Mouse (Mus musculus) ES-Bruce4 (cell line): Measurements from ENCODE around the gene 4930453N24Rik.

Experiments used
- CTCF ChIP-seq: IDR thresholded peaks from one replicate; pipeline ENCODE4 v1.8.1; 2011; ENCODE audit warnings: low read depth, low read length
- POLR2A ChIP-seq: IDR thresholded peaks from one replicate; pipeline ENCODE4 v1.8.1; 2011; ENCODE audit warnings: low read length; ENCODE audit not compliant: insufficient read depth

DNA sequence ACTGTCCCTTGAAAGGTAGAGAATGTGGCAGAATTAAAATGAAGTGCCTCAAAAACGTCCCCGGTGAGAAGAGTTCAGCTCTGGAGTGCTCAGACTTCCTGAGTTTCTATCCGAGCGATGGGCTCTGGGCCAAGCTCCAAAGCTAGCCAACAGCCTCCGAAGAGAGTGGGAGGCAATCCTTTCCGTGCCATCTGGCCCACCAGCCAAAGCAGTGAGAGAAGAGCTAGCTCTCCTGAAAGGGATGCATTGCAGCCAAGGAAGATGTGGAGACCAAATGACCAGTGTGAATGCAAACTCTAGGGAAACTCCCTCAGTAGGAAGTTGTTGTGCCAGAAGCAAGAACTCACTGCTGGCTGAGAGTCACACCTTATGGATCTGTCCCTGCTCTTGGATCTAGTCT, 59.1 kb downstream of the 4930453N24Rik start:
- TF ChIP-seq POLR2A: no peak
- no peak for TF ChIP-seq CTCF
